Mouse (Mus musculus): Measurements from ENCODE around the gene Tspan4. TPM values are rescaled to one million over a fixed set of nuclear protein-coding genes. Genes with fewer than 3 reads are reported as not detected.

Tspan4 gene
- total RNA-seq, 1 experiment: 75.9 TPM

GRCm38 (mm10) chr7:141478270-141478748, 3.3 kb downstream of the Tspan4 start:
- no peaks in the 10 kb centered on the region for H3K36me3 ChIP-seq (ENCODE audit: control insufficient read depth, insufficient read depth, low read length, poor library complexity, severe bottlenecking)
- no peak overlapping the region for H3K9ac ChIP-seq (ENCODE audit: insufficient read depth, low read depth, low read length, poor library complexity, severe bottlenecking)
- H3K4me3 ChIP-seq (ENCODE audit: insufficient read depth in 1 of 2, low read depth in 1 of 2, low read length in 2 of 2, poor library complexity in 1 of 2, severe bottlenecking in 1 of 2): no peak overlapping the region
- in situ Hi-C loops (cut with MboI; ENCODE audit: low sequenced_read_pairs in 2 of 2, unreplicated experiment in 2 of 2): no loop called here
- no peak overlapping the region for H3K27ac ChIP-seq (ENCODE audit: insufficient read depth, low read depth, low read length, poor library complexity, severe bottlenecking)
- H3K4me1 ChIP-seq (ENCODE audit: control insufficient read depth in 2 of 2, insufficient read depth in 2 of 2, low read length in 2 of 2, poor library complexity in 1 of 2): peaks cover 4 to 15% of the 10 kb centered on the region in 2 experiments; a peak in 2 of 4 replicates
- H3K9me3 ChIP-seq (ENCODE audit: control insufficient read depth, insufficient read depth, low read depth, low read length): no peaks in the 10 kb centered on the region
- DNase-seq (ENCODE audit: low read depth, low spot score): no peak
- TF ChIP-seq CHD2 (IDR thresholded peaks at IDR 0.05; ENCODE audit: low read depth, low read length) (no peak), HCFC1 (IDR thresholded peaks at IDR 0.05; ENCODE audit: borderline replicate concordance, insufficient read depth, low read length) (no peak), MAFK (IDR thresholded peaks at IDR 0.05; ENCODE audit: insufficient read depth, low read depth, low read length) (no peak), ZNF384 (IDR thresholded peaks at IDR 0.05; ENCODE audit: low read depth, low read length) (no peak), ZC3H11A (IDR thresholded peaks at IDR 0.05; ENCODE audit: borderline replicate concordance, low read depth, low read length) (no peak)

DNA sequence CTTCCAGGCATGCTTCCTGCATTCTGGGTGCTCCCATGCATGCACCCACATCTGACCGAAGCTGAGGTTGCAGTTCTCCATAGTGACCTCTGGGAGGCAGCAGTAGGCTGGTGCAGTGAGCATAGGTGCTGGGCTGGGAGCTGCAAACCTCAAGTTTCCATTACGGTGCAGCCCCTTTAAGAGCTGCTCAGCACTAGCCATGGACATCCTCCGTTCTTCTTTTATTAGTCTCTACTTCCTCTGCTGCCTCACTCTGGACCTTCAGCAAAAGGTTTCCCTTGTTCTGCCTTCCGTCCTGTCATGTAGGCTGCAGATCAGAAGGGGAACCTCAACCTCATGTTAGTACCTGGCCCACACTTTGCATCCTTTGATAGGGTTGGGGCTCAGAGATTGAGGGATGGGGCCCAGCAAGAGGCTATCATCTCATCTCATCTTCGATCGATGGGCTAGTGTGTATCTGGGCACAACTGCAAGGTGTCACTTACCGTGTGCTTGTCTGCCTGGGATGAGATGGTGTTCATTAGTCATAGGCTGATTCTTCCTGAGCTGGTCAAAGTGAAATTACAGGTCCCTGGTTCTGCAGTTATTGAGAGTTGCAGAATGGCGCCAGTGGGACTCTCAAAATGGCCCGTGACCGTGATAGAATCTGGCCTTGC, 5.9 kb downstream of the Tspan4 start:
- Histone ChIP-seq H3K4me1 (ENCODE audit: control insufficient read depth in 2 of 2, insufficient read depth in 2 of 2, low read length in 2 of 2, poor library complexity in 1 of 2) (peaks cover 4 to 15% of the 10 kb centered on the region in 2 experiments; a peak in 2 of 4 replicates), H3K36me3 (ENCODE audit: control insufficient read depth, insufficient read depth, low read length, poor library complexity, severe bottlenecking) (no peaks in the 10 kb centered on the region; the same call in 1 of the 2 replicates), H3K4me3 (ENCODE audit: insufficient read depth in 1 of 2, low read depth in 1 of 2, low read length in 2 of 2, poor library complexity in 1 of 2, severe bottlenecking in 1 of 2) (no peak overlapping the region), H3K9ac (ENCODE audit: insufficient read depth, low read depth, low read length, poor library complexity, severe bottlenecking) (no peak overlapping the region), H3K27ac (ENCODE audit: insufficient read depth, low read depth, low read length, poor library complexity, severe bottlenecking) (no peak overlapping the region), H3K9me3 (ENCODE audit: control insufficient read depth, insufficient read depth, low read depth, low read length) (no peaks in the 10 kb centered on the region)
- in situ Hi-C loops (cut with MboI; ENCODE audit: low sequenced_read_pairs in 2 of 2, unreplicated experiment in 2 of 2): no loop called here
- peak; percentile 34; the same call in 1 of the 2 replicates for TF ChIP-seq MAFK (IDR thresholded peaks at IDR 0.05; ENCODE audit: insufficient read depth, low read depth, low read length)
- no peak for TF ChIP-seq ZNF384 (IDR thresholded peaks at IDR 0.05; ENCODE audit: low read depth, low read length)
- peak; percentile 77; the same call in 1 of the 2 replicates for TF ChIP-seq ZC3H11A (IDR thresholded peaks at IDR 0.05; ENCODE audit: borderline replicate concordance, low read depth, low read length)
- TF ChIP-seq CHD2 (IDR thresholded peaks at IDR 0.05; ENCODE audit: low read depth, low read length): no peak
- no peak for TF ChIP-seq HCFC1 (IDR thresholded peaks at IDR 0.05; ENCODE audit: borderline replicate concordance, insufficient read depth, low read length)
- DNase-seq (ENCODE audit: low read depth, low spot score): no peak

DNA sequence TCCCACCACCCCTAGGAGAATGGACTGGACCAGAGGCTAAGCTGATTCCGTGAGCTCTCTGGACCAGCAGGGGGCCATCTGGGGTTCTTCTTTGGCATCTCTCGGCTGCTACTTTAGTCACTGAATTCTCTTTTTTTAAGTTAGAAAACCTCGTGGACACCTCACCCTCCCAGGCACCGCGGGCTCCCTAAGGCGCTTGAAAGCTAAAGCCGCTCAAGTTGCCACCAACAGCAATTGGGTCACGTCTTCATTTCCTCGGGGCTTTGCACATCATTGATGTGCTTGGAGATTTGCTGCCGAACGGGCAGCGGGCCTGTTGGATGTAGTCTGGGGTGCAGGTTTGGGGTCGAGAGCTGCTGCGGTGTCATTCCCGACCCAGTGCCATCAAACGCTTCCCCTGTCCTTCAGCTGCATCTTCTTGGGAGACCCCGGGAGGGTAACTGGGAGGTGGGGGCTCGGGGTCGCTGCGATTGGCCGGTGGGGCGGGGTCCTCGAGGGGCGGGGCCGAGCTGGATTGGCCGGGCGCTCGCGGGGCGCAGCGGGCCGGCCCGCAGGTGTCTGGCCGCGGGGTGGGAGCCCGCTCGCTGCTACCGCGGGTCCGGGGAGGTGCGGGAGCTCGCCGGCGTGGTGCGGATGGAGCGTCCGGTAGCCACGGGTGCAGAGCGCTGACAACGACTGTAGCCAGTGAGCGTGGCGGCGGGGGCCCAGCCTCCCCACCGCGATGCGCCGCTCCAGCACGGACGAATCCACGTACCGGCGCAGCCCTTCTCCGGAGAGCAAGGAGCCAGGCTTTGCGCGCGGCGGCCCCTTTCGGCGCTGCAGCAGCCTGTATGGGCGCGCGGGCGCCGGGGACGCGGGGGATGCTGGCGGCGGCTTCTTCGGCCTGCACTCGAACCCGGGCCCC, 6.7 kb downstream of the Tspan4 start:
- TF ChIP-seq ZNF384 (IDR thresholded peaks at IDR 0.05; ENCODE audit: low read depth, low read length): no peak
- TF ChIP-seq MAFK (IDR thresholded peaks at IDR 0.05; ENCODE audit: insufficient read depth, low read depth, low read length): no peak
- TF ChIP-seq ZC3H11A (IDR thresholded peaks at IDR 0.05; ENCODE audit: borderline replicate concordance, low read depth, low read length): no peak
- TF ChIP-seq CHD2 (IDR thresholded peaks at IDR 0.05; ENCODE audit: low read depth, low read length): no peak
- no peak for DNase-seq (ENCODE audit: low read depth, low spot score)
- Histone ChIP-seq H3K9ac (ENCODE audit: insufficient read depth, low read depth, low read length, poor library complexity, severe bottlenecking) (peak overlapping the region; percentile 82), H3K4me1 (ENCODE audit: control insufficient read depth in 2 of 2, insufficient read depth in 2 of 2, low read length in 2 of 2, poor library complexity in 1 of 2) (peaks cover 4 to 9% of the 10 kb centered on the region in 2 experiments; a peak in 2 of 4 replicates), H3K27ac (ENCODE audit: insufficient read depth, low read depth, low read length, poor library complexity, severe bottlenecking) (no peak overlapping the region), H3K36me3 (ENCODE audit: control insufficient read depth, insufficient read depth, low read length, poor library complexity, severe bottlenecking) (peaks cover 3% of the 10 kb centered on the region; the same call in 1 of the 2 replicates), H3K4me3 (ENCODE audit: insufficient read depth in 1 of 2, low read depth in 1 of 2, low read length in 2 of 2, poor library complexity in 1 of 2, severe bottlenecking in 1 of 2) (peak overlapping the region; percentile 82 to 83), H3K9me3 (ENCODE audit: control insufficient read depth, insufficient read depth, low read depth, low read length) (no peaks in the 10 kb centered on the region)
- in situ Hi-C loops (cut with MboI; ENCODE audit: low sequenced_read_pairs in 2 of 2, unreplicated experiment in 2 of 2): no loop called here

DNA sequence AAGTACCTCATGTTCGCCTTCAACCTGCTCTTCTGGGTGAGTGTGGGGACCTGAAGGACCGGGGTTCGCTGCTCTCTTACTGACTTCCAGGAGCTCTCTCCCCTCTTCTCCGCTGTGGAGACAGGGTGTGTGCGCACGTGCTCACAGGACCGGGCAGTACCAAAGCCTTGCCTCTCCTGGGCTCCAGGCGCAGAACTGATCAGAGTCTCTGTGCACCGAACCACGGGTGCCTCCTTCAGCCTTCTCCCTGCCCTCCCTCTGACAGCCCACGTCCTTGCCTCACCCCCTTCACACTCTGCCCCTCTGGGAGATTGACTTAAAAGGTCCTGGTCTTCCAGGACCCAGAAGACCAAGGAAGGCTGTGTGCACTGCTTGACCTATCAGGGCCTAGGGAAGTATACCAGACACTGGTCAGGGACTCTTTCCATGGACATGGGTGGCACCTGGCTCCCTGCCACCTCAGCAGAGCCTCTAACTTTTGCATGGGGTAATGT, 7.5 kb downstream of the Tspan4 start:
- no peak for DNase-seq (ENCODE audit: low read depth, low spot score)

More for the DNA sequence above, 7.5 kb downstream of the Tspan4 start:
- H3K27ac ChIP-seq (ENCODE audit: insufficient read depth, low read depth, low read length, poor library complexity, severe bottlenecking): no peak overlapping the region
- in situ Hi-C loops (cut with MboI; ENCODE audit: low sequenced_read_pairs in 2 of 2, unreplicated experiment in 2 of 2): no loop called here
- TF ChIP-seq HCFC1 (IDR thresholded peaks at IDR 0.05; ENCODE audit: borderline replicate concordance, insufficient read depth, low read length) (no peak), CHD2 (IDR thresholded peaks at IDR 0.05; ENCODE audit: low read depth, low read length) (no peak), ZC3H11A (IDR thresholded peaks at IDR 0.05; ENCODE audit: borderline replicate concordance, low read depth, low read length) (no peak), MAFK (IDR thresholded peaks at IDR 0.05; ENCODE audit: insufficient read depth, low read depth, low read length) (no peak), ZNF384 (IDR thresholded peaks at IDR 0.05; ENCODE audit: low read depth, low read length) (no peak)
- peaks cover 6% of the 10 kb centered on the region; the same call in 1 of the 2 replicates for H3K36me3 ChIP-seq (ENCODE audit: control insufficient read depth, insufficient read depth, low read length, poor library complexity, severe bottlenecking)
- H3K9ac ChIP-seq (ENCODE audit: insufficient read depth, low read depth, low read length, poor library complexity, severe bottlenecking): peak overlapping the region; percentile 82
- H3K9me3 ChIP-seq (ENCODE audit: control insufficient read depth, insufficient read depth, low read depth, low read length): no peaks in the 10 kb centered on the region
- H3K4me1 ChIP-seq (ENCODE audit: control insufficient read depth in 2 of 2, insufficient read depth in 2 of 2, low read length in 2 of 2, poor library complexity in 1 of 2): peaks cover 4 to 7% of the 10 kb centered on the region in 2 experiments; a peak in 2 of 4 replicates
- H3K4me3 ChIP-seq (ENCODE audit: insufficient read depth in 1 of 2, low read depth in 1 of 2, low read length in 2 of 2, poor library complexity in 1 of 2, severe bottlenecking in 1 of 2): peak overlapping the region; percentile 82 to 83
